Mouse (Mus musculus): ENCODE measurements at regions not wholly inside any gene's neighbourhood (a gene's known extent, or its start where the extent isn't known, plus 50 kb on each side); places are given as distances from the start of the nearest gene placed in this dataset.

DNA sequence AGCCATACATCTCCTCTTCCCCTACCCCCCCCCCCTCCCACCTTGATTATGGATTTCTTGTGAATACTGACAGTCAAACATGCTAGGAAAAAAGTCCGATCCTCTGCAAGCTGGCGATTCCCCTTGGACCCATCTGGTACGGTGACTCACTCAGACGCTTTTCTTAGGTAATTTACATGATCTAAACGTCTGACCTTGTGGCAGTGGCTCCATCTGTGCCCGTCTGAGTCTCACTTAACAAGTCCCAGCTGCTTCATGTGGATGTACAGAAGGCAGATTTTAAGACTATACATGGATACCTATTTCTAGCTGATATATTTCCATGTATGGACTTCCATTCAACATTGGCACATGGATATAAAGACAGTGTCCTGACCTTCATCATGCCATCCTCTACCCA lies 481.0 kb downstream of the Lipi start:
- no peaks in the 10 kb centered on the region for H3K4me1 ChIP-seq
- no peak overlapping the region for H3K4me3 ChIP-seq
- no peaks in the 10 kb centered on the region for H3K27me3 ChIP-seq
- H3K36me3 ChIP-seq, result no peaks in the 10 kb centered on the region
- no peak overlapping the region for H3K27ac ChIP-seq
- no peaks in the 10 kb centered on the region for H3K9me3 ChIP-seq
- WGBS, result 34% methylated on average over 6 of the region's 6 CpGs
- H3K9ac ChIP-seq, result no peak overlapping the region
- no peak overlapping the region for H3K4me2 ChIP-seq
- ATAC-seq (ENCODE audit: insufficient number of reproducible peaks, low FRiP score, low TSS enrichment, low read depth), result no peak

DNA sequence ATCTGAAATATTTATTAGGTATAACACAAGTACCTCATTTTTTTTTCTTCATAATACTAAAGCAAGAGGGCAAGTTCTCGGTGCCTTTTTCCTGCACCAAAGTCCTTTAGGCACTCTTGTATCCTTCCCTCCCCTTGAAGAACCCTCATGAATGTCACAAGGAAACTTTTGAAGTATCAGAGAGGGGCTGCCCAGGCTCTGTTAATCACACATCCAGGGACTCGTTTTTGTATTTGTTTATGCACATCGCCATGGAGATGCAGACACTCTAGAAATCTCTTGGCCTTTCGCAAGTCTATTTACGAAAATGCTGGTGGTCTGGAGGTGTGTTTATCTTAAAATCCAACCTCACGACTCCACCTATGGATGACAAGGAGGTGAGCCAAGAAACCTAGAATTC lies 492.7 kb downstream of the Lipi start:
- Histone ChIP-seq H3K4me3 (no peak overlapping the region), H3K9me3 (no peaks in the 10 kb centered on the region), H3K36me3 (no peaks in the 10 kb centered on the region), H3K4me1 (peaks cover 5% of the 10 kb centered on the region; the same call in 1 of the 2 replicates), H3K9ac (no peak overlapping the region), H3K27ac (no peak overlapping the region), H3K27me3 (no peaks in the 10 kb centered on the region), H3K4me2 (peak overlapping the region; percentile 40)
- WGBS, result 46% methylated on average over 6 of the region's 6 CpGs
- no peak for ATAC-seq (ENCODE audit: insufficient number of reproducible peaks, low FRiP score, low TSS enrichment, low read depth)

DNA sequence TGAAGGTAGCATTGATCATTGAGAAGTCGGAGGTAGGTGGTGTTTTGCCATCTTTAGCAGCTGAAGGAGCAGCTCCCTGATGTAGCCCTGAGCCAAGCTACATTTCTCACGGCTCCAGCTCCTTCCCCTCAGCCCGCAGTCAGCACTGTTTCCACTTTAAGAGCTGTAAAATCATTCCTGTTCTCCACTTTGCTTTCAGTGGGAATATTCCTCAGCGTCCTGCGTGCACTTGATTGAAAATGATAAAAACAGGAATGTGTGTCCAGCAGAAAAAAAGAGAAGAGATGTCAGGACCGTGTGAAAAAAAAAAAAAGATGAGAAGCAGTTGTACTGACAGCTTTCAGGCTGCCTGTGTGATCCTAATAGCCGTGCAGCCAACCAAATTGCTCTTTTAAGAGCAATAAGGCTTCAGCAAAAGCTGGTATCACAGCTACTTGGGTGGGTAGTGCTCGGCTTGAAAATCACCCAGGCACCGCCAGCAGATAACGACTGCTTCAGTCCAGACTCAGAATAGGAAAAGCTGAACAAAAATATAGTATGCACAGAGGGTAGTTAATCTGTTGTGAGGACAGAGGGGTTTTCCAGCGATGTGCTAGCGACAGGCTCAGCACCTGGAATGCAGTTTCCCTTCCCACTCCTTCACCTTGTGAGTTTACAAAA lies 493.3 kb downstream of the Lipi start:
- Histone ChIP-seq H3K27me3 (no peaks in the 10 kb centered on the region), H3K9ac (no peak overlapping the region), H3K27ac (no peak overlapping the region), H3K4me3 (peak overlapping the region; percentile 28), H3K4me1 (peaks cover 5% of the 10 kb centered on the region; the same call in 1 of the 2 replicates), H3K36me3 (no peaks in the 10 kb centered on the region), H3K4me2 (peak overlapping the region; percentile 40), H3K9me3 (no peaks in the 10 kb centered on the region)
- no peak for ATAC-seq (ENCODE audit: insufficient number of reproducible peaks, low FRiP score, low TSS enrichment, low read depth)
- 6% methylated on average over 12 of the region's 12 CpGs for WGBS

DNA sequence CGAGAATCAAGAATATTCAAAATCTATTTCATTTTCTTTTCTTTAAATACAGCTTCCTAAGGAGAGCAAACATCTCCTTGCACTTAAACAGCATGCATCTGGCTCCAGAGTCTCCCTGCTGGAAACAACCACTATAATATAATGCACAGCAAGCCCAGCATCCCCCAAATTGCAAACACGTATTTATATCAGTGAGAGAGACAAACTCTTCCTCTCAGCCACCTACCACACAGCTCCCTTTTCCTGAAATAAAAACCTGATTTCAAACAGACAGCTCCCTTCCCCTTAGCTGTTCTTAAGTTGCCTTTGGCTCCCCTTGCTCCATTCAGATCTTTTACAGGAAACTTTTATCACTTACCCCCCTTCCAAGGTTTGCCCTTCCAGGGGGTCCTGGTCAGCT lies 493.9 kb downstream of the Lipi start:
- 40% methylated on average over 2 of the region's 2 CpGs for whole genome bisulfite sequencing
- Histone ChIP-seq H3K4me1 (peaks cover 5% of the 10 kb centered on the region; the same call in 1 of the 2 replicates), H3K9me3 (no peaks in the 10 kb centered on the region), H3K36me3 (no peaks in the 10 kb centered on the region), H3K9ac (no peak overlapping the region), H3K4me2 (peak overlapping the region; percentile 40), H3K4me3 (peak overlapping the region; percentile 28), H3K27ac (no peak overlapping the region), H3K27me3 (no peaks in the 10 kb centered on the region)
- ATAC-seq (ENCODE audit: insufficient number of reproducible peaks, low FRiP score, low TSS enrichment, low read depth), result no peak

DNA sequence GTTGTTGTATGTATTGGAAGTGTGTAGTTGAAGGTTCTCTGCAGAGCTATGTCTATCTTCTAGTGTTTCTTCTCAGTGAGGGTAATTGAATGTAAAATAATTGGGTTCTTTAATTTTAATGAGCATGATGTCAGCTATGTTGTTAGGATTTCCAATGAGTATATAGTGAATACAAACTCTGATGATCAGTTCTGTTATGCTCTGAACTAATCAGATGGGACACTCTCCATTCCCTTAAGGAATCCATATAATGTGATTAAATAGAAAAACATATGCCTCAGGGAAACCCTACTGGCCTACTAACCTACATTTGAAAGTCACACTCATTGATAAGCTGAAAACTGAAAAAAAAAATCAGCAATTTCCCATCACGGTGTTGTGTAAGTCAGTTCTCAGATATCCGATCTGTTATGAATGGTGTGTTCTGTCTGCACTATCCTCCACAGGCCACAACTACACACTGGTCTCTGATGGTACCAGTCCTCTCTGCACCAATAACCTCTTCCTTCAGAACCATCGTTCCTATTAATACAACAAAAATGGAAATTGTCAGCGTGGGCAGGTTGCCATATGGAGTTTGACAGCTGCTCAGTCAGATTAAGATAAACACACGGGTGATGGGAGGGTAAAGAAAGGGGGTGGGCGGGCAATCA lies 496.4 kb downstream of the Lipi start:
- no peak for ATAC-seq (ENCODE audit: insufficient number of reproducible peaks, low FRiP score, low TSS enrichment, low read depth)
- Histone ChIP-seq H3K36me3 (no peaks in the 10 kb centered on the region), H3K27ac (no peak overlapping the region), H3K4me1 (peaks cover 5% of the 10 kb centered on the region; the same call in 1 of the 2 replicates), H3K9me3 (no peaks in the 10 kb centered on the region), H3K27me3 (no peaks in the 10 kb centered on the region), H3K9ac (no peak overlapping the region), H3K4me2 (no peak overlapping the region), H3K4me3 (no peak overlapping the region)
- WGBS, result 82% methylated on average over 6 of the region's 6 CpGs

DNA sequence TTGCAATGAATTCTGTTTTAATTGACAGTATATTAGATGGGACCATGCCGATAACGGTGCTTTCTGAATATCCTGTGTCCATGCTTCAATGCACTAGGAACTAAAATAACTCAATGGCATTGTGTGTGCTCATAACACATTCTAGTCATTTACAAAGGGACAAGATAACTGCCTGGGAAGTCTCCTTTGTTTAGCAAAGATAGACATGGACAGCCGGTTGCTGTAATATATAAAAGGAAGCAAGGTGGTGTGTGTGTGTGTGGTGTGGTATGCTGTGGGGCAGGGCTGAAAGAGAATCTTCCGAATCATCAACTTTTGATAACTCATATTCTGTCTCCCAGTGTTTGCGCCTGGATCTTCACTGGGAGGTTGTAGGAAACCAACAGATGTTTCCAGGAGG lies 497.2 kb downstream of the Lipi start:
- Histone ChIP-seq H3K27me3 (no peaks in the 10 kb centered on the region), H3K9me3 (no peaks in the 10 kb centered on the region)
- WGBS, result 87% methylated on average over 5 of the region's 5 CpGs

DNA sequence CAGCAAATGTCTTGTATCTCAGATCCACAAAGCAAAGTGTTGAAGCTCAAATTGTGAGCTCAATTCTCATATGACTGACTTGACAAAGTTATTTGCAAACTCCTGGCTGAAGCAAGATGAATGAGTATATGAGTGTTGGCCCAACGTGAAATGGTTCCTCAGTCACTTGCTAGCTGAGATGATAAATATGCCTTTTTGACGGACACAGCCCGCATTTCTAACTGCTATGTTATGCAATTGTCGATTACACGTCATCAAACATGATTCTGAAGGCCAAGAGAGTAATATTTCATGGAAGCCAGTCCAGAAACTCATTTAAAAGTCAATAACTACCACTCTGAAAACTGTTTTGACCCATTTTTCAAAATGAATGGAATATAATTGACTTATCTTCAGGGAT lies 520.6 kb downstream of the Lipi start:
- no peak overlapping the region for H3K4me3 ChIP-seq
- H3K4me2 ChIP-seq, result no peak overlapping the region
- ATAC-seq (ENCODE audit: insufficient number of reproducible peaks, low FRiP score, low TSS enrichment, low read depth), result no peak
- no peaks in the 10 kb centered on the region for H3K27me3 ChIP-seq
- H3K36me3 ChIP-seq, result no peaks in the 10 kb centered on the region
- H3K9me3 ChIP-seq, result no peaks in the 10 kb centered on the region
- 76% methylated on average over 5 of the region's 5 CpGs for WGBS
- H3K4me1 ChIP-seq, result no peaks in the 10 kb centered on the region
- no peak overlapping the region for H3K9ac ChIP-seq
- no peak overlapping the region for H3K27ac ChIP-seq

More for the DNA sequence above, 497.2 kb downstream of the Lipi start:
- H3K4me2 ChIP-seq, result no peak overlapping the region
- no peak overlapping the region for H3K4me3 ChIP-seq
- no peak overlapping the region for H3K9ac ChIP-seq
- H3K36me3 ChIP-seq, result no peaks in the 10 kb centered on the region
- no peak overlapping the region for H3K27ac ChIP-seq
- ATAC-seq (ENCODE audit: insufficient number of reproducible peaks, low FRiP score, low TSS enrichment, low read depth), result no peak
- H3K4me1 ChIP-seq, result peaks cover 5% of the 10 kb centered on the region; the same call in 1 of the 2 replicates

DNA sequence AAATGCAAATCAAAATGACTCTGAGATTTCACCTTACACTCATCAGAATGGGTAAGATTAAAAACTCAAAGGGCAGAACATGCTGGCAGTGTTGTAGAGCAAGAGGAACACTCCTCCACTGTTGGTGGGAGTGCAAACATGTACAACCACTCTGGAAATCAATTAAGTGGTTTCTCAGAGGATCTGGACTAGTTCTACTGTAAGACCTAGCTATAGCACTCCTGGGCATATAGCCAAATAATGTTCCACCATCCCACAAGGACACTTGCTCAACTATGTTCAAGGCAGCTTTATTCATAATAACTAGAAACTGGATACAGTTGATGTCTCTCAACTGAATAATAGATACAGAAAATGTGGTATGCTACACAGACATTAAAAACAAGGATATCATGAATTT lies 532.9 kb downstream of the Lipi start:
- Histone ChIP-seq H3K36me3 (no peaks in the 10 kb centered on the region), H3K4me2 (no peak overlapping the region), H3K27me3 (no peaks in the 10 kb centered on the region), H3K4me3 (no peak overlapping the region), H3K4me1 (no peaks in the 10 kb centered on the region), H3K27ac (no peak overlapping the region), H3K9ac (no peak overlapping the region), H3K9me3 (no peaks in the 10 kb centered on the region)
- ATAC-seq (ENCODE audit: insufficient number of reproducible peaks, low FRiP score, low TSS enrichment, low read depth), result no peak

DNA sequence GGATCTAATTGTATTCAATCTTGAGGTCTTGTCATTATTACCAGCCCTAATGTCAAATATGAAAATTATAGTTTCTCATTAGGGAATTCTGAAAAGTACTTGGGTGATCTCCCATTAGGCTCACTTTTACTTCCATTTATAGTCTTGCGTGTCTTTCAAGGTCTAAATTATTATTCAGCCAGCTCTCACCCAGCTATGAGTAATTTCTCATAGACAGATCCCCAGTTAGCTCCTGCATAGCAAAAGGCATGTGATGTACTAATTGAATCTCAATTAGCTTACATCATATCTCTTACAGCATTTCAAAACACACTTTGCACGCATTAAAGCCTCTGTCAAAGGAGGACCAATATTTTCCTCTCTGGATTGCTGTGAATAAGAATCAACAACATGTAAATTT lies 539.9 kb downstream of the Lipi start:
- Histone ChIP-seq H3K9me3 (no peaks in the 10 kb centered on the region), H3K36me3 (no peaks in the 10 kb centered on the region), H3K4me3 (no peak overlapping the region), H3K9ac (no peak overlapping the region), H3K27me3 (no peaks in the 10 kb centered on the region), H3K4me1 (no peaks in the 10 kb centered on the region), H3K4me2 (no peak overlapping the region), H3K27ac (no peak overlapping the region)
- ATAC-seq (ENCODE audit: insufficient number of reproducible peaks, low FRiP score, low TSS enrichment, low read depth), result no peak
- 81% methylated on average over 2 of the region's 2 CpGs for WGBS

Data from limb, embryonic 15.5 days (tissue).